Mouse (Mus musculus): ENCODE measurements around the gene Mmp9. TPM values are rescaled to one million over a fixed set of nuclear protein-coding genes. Genes with fewer than 3 reads are reported as not detected.

Gene Mmp9
- total RNA-seq (2021) = 1 to 10 TPM; 2.9 to 3.4 TPM

DNA sequence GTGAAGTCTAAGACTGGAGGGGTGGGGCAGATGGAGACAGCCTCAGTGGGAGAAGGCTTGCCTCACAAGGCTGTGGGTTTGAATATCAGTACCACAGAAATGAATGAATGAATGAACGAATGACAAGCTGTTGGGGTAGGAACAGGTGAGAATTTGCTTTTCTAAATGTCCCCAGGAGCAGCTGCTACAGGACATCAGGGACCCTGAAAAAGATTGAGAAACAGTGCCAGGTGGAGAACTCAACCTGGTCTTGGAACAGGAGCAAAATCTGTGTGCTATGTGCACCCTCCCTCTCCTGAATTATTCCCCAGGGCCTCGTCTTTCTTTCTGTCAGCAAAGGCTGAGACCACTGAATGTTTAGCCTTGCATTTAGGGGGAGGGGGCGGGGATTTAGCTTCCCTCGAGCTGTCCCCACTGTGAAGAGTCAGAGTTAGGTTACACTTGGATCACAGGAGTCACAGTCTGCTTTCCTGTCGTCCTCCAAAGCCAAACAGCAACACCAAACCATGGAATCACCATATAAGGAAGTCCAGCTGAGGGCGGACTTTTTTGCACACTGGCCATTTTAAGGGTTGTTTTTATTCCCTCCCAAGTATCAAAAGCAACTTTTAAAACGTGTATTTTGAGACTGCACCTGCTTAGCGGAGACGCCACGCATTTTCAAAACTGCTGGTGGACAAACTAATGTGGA, at the start of gene Mmp9:
TSS of gene Mmp9 (plus strand) at position 641 of the 691 bp plus-strand sequence.
- intact Hi-C loops (cut with DNase I) = no loop called here
- DNase-seq (ENCODE audit: extremely low spot score in 1 of 2, low spot score in 2 of 2) = no peak

DNA sequence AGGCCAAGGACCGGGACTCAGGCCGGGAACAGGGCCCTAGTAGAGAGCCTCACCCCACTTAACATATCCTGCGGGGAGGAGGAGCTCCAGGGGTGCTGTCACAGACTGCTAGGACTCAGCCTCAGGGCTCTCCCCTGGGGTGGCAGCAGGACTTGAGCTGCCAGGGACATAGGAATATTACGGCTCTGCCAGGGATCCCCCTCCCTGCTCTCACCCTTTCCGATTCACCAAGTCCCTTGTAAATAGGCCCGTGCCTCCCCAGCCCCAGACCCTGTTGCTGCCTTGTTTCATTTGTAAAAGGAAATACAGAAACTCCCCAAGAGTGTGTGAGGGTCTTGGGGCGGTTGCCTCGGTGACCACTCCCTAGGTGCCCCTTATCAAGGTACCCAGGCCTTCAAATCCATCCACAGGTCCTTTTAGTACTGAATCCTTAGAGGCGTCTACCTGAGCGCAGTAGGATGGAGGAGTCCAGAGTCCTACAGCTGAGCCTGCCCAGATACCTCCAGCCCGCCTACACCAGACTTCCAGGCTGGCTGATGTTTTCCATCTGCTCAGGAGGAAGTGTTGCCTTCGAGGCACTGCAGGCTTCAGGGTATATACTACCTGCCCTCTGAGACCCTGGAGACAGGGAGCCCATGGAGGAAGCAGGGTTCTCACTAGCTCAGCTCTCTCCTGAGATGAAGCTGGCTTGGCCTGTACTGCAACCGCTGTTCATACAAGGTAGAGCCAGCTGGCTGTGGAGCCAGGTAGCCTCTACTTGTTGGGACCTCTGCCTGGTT, 49.3 kb upstream of the Mmp9 start:
- DNase-seq (ENCODE audit: extremely low spot score in 1 of 2, low spot score in 2 of 2) = no peak
- intact Hi-C loops (cut with DNase I) = no loop called here

- intact Hi-C loops (cut with DNase I) = no loop called here
- no peak for DNase-seq (ENCODE audit: extremely low spot score in 1 of 2, low spot score in 2 of 2)
Measured at GRCm38 (mm10) chr2:164891908-164892695, 48.5 kb upstream of the Mmp9 start.

DNA sequence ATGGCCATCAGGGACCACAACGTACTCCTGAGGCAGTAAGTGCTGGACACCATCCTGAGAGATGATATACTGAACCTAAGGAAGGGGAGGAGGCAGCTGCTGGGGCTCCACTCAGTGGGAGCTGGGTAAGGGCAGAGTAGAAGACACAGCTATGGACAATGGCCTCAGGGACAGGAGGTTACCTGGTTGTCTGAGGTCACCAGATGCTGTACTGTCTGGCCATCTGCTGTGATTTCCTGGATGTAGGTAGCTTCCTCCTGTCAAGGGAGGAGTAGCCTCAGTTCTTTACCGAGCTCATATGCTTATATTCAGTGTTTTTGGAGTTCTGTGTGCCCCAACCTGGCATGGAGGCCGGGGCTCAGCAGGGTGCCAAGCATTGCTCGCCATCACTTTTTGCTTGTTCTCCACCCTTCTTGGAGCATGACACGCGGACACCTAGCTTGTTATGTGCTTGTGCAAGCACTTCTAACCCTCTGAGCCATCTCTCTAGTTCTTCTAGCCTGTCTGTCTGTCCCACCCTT, 47.8 kb upstream of the Mmp9 start:
- no peak for DNase-seq (ENCODE audit: extremely low spot score in 1 of 2, low spot score in 2 of 2)
- intact Hi-C loops (cut with DNase I) = no loop called here

DNA sequence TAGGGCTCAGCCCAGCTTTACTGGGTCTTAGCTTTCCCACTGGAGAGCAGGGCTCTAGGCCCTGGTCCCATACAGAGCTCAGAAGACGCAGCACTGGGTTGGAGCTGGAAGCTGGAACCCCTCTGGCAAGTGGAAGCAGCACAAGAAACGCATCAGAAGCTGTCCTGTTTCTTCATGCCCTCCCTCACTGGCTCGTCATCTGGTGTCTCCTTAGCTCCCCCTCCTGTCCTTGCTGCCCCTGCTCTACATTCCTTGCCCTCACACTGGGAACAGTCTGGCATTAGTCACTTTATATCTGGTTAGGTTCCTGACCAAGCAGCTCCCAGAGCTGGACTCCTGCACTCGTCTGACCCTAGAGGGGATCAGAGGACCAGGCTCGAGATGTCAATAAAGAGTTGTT, 46.5 kb upstream of the Mmp9 start:
- no peak for DNase-seq (ENCODE audit: extremely low spot score in 1 of 2, low spot score in 2 of 2)
- intact Hi-C loops (cut with DNase I) = no loop called here

DNA sequence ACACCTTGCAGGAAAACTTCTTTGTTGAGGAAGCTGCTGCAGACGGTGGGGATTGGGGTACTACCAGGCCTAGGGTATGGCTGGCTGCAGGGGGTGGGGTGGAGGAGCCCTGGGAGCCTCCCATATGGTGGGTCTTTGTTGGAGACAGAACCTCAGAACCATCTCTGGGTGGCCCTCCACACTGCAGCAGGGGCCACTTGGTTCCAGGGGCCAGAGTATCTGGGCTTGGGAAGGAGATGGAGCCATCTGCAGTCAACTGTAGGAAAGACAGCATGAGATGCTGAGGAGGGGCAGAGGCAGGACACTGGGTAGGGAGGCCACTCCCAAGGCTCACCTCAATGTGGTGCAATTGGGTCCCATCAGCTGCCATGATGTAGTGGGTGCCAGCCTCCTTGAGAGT, 45.9 kb upstream of the Mmp9 start:
- intact Hi-C loops (cut with DNase I) = no loop called here
- no peak for DNase-seq (ENCODE audit: extremely low spot score in 1 of 2, low spot score in 2 of 2)

GRCm38 (mm10) chr2:164895885-164896284, 44.7 kb upstream of the Mmp9 start:
- no peak for DNase-seq (ENCODE audit: extremely low spot score in 1 of 2, low spot score in 2 of 2)
- intact Hi-C loops (cut with DNase I) = no loop called here

DNA sequence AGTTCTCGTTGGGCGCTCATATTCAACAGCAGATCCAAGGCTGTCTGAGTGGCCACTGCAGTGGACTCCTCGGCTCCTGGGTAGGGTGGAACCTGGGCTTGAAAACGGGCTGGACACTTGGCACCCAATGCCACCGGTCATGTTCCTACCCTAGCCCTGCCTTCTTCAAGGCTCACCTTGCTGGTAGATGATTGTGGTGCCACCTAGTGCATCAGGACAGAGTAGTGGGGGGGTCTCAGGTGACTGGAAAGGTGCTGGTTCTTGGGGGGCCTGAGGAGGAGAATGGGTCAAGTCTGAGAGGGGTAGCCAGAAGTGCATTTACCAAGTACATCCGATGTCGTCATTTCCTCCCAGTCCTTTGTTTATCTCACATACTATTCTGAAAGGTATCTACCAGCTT, 42.6 kb upstream of the Mmp9 start:
- no peak for DNase-seq (ENCODE audit: extremely low spot score in 1 of 2, low spot score in 2 of 2)
- intact Hi-C loops (cut with DNase I) = no loop called here

GRCm38 (mm10) chr2:164899034-164899433, 41.5 kb upstream of the Mmp9 start:
- intact Hi-C loops (cut with DNase I) = no loop called here
- DNase-seq (ENCODE audit: extremely low spot score in 1 of 2, low spot score in 2 of 2) = no peak

- intact Hi-C loops (cut with DNase I) = no loop called here
Measured at GRCm38 (mm10) chr2:164899723-164900459, 40.7 kb upstream of the Mmp9 start.

GRCm38 (mm10) chr2:164901380-164901779, 39.2 kb upstream of the Mmp9 start:
- intact Hi-C loops (cut with DNase I) = no loop called here
- no peak for DNase-seq (ENCODE audit: extremely low spot score in 1 of 2, low spot score in 2 of 2)

More at GRCm38 (mm10) chr2:164899723-164900459, 40.7 kb upstream of the Mmp9 start:
- DNase-seq (ENCODE audit: extremely low spot score in 1 of 2, low spot score in 2 of 2) = no peak

DNA sequence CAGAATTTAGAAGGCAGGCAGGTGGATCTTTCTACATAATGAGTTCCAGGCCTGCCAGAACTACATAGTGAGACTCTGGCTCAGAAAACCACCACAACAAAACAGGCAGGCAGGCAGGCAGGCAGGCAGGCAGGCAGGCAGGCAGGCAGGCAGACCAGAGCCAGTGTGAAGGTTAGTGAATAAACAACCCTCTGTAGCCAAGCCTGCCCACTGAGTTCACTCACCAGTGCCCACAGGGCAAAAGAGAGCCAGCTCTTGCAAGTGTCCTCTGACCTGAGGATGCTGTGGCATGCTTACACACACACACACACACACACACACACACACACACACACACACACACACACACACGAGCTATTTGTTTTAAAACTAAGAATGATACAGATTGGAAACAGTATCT, 37.1 kb upstream of the Mmp9 start:
- intact Hi-C loops (cut with DNase I) = no loop called here
- DNase-seq (ENCODE audit: extremely low spot score in 1 of 2, low spot score in 2 of 2) = no peak

DNA sequence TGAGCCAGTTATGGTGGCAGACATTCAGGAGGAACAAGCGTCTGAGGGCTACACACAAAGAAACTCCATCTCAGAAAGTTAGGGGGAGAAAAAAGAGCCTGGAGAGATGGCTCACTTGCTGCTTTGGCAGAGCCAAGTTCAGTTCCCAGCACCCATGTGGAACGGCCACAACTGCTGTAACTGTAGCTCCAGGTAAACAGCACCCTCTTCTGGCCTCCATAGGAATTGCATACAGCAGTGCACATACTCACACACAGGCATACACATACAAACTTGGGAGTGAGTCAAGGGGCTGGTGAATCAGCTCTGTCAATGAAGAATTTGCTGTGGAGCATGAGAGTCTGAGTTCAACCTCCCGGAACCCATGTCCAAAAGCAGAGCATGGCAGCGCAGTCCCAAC, 34.5 kb upstream of the Mmp9 start:
- no peak for DNase-seq (ENCODE audit: extremely low spot score in 1 of 2, low spot score in 2 of 2)
- intact Hi-C loops (cut with DNase I) = no loop called here

DNA sequence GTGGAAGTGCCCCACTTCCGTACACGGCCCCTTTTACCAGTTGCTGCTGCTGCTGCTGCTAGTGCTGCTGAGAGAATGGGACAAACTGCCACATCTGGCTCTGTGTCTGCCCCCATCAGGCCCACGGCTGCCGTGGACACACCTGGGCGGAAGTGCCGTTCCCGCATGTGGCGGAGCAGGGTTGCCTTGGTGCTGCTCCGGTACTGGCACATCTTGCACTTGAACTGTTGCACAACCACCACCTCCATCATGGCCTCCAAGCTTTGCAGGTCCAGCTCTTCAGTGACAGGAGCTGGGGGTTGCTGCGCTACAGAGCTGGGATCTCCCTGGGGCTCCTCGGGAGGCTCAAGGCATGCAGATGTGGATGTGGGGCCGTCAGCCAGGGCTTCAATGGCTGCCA, 33.1 kb upstream of the Mmp9 start:
- intact Hi-C loops (cut with DNase I) = no loop called here

GRCm38 (mm10) chr2:164908011-164908410, 32.6 kb upstream of the Mmp9 start:
- intact Hi-C loops (cut with DNase I) = no loop called here

More for the DNA sequence above, 33.1 kb upstream of the Mmp9 start:
- DNase-seq (ENCODE audit: extremely low spot score in 1 of 2, low spot score in 2 of 2) = no peak

DNA sequence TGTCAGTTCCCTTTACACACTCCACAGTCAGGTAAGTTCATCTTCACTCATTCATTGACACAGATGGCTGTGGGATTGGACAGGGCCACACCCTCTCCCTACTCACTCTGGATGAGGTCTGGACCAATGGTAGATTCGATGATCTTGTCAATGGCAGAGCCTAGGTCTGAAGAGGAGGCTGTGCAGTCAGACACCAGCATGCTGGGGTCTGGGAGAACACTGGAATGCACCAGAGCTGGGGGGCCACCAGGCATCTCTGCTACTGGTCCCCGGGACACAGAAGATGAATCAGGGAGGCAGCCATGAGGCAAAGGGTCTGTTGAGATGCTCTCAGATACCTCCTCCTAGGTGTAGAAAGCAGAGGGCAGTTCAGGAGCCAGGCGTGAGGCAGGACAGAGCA, 31.5 kb upstream of the Mmp9 start:
- no peak for DNase-seq (ENCODE audit: extremely low spot score in 1 of 2, low spot score in 2 of 2)
- intact Hi-C loops (cut with DNase I) = no loop called here

More at GRCm38 (mm10) chr2:164908011-164908410, 32.6 kb upstream of the Mmp9 start:
- no peak for DNase-seq (ENCODE audit: extremely low spot score in 1 of 2, low spot score in 2 of 2)

GRCm38 (mm10) chr2:164909542-164909941, 31.0 kb upstream of the Mmp9 start:
- intact Hi-C loops (cut with DNase I) = no loop called here
- DNase-seq (ENCODE audit: extremely low spot score in 1 of 2, low spot score in 2 of 2) = no peak

- intact Hi-C loops (cut with DNase I) = no loop called here
- peak in 1 of 2 experiments; percentile 59 for DNase-seq (ENCODE audit: extremely low spot score in 1 of 2, low spot score in 2 of 2)
Measured at GRCm38 (mm10) chr2:164910360-164911061, 30.1 kb upstream of the Mmp9 start.

All from left cerebral cortex, postnatal 10 days (tissue).